ENCODE assay signal across 8 mouse cellular contexts in genomic region chr17:80373726-80374096, GRCm38 (mm10). TPM values are rescaled to one million over a fixed set of nuclear protein-coding genes. Genes with fewer than 3 reads are reported as not detected.
DNase-seq lines count a peak whose midpoint lies in the region; ATAC-seq and TF ChIP-seq lines count a peak whose summit lies in the region.

No protein-coding gene starts in this region.

- H3K4me3 ChIP-seq in thymus, adult 2 months (ENCODE audit: control insufficient read depth, insufficient read depth, low read length), result peak overlapping the region; percentile 54
- peak overlapping the region; percentile 54 for H3K4me3 ChIP-seq in liver, embryonic 13.5 days (replicated peaks)

- no peaks in the 10 kb centered on the region for H3K36me3 ChIP-seq in thymus, adult 2 months (ENCODE audit: control insufficient read depth, insufficient read depth, low read length)
- no peaks in the 10 kb centered on the region for H3K36me3 ChIP-seq in liver, embryonic 13.5 days

- 25% methylated on average over 29 of the region's 29 CpGs for WGBS in thymus, adult 2 months
- WGBS in liver, embryonic 13.5 days (ENCODE audit: insufficient replicate concordance), result 23% methylated on average over 29 of the region's 29 CpGs

- H3K9ac ChIP-seq in liver, embryonic 13.5 days, result peak overlapping the region; percentile 63

- no peak for DNase-seq in frontal cortex, postnatal 14 days (ENCODE audit: low spot score in 2 of 2)
- DNase-seq in thymus, adult 2 months, result no peak
- no peak for DNase-seq in thymus, postnatal 14 days
- no peak for DNase-seq in liver, embryonic 13.5 days
- peak; percentile 75 for DNase-seq in testis, postnatal 14 days (ENCODE audit: low spot score)
- DNase-seq in gastrocnemius, postnatal 25 days, result no peak
- no peak for DNase-seq in right cerebral cortex, postnatal 25 days

- ATAC-seq in frontal cortex, adult (ENCODE audit: low TSS enrichment), result peak; percentile 66
- ATAC-seq in liver, embryonic 13.5 days (ENCODE audit: low read depth), result peak; percentile 59

- peaks cover 7% of the 10 kb centered on the region for H3K4me1 ChIP-seq in thymus, adult 2 months (replicated peaks; ENCODE audit: control insufficient read depth, insufficient read depth, low read length)
- peaks cover 13% of the 10 kb centered on the region for H3K4me1 ChIP-seq in liver, embryonic 13.5 days (replicated peaks)

- no peaks in the 10 kb centered on the region for H3K27me3 ChIP-seq in thymus, adult 2 months (ENCODE audit: control insufficient read depth, insufficient read depth, low read length)
- peaks cover 44% of the 10 kb centered on the region for H3K27me3 ChIP-seq in liver, embryonic 13.5 days

- no peaks in the 10 kb centered on the region for H3K9me3 ChIP-seq in liver, embryonic 13.5 days (replicated peaks)

- H3K4me2 ChIP-seq in liver, embryonic 13.5 days, result peak overlapping the region; percentile 70

- TF ChIP-seq POLR2A in thymus, adult 2 months (IDR thresholded peaks at IDR 0.05; ENCODE audit: control insufficient read depth, extremely low read depth, insufficient read depth, low read length, poor library complexity), result no peak

- H3K27ac ChIP-seq in thymus, adult 2 months (ENCODE audit: control insufficient read depth, insufficient read depth, low read length), result no peak overlapping the region
- no peak overlapping the region for H3K27ac ChIP-seq in liver, embryonic 13.5 days

- no peak for TF ChIP-seq CTCF in thymus, adult 2 months (IDR thresholded peaks at IDR 0.05; ENCODE audit: borderline replicate concordance, control insufficient read depth, extremely low read depth, insufficient read depth, low read length, poor library complexity)

RNA-seq across cellular contexts. Expression of gene Gm10190, which starts 0.4 kb away (rescaled TPM):
- polyA plus RNA-seq in thymus, adult 2 months (2012; rRNA removed), result 1.2 TPM in 1 of 2 replicates, not detected in the other
- not detected in 2 replicates for polyA plus RNA-seq in liver, embryonic 13.5 days (2015; fragmentation: Nextera tagmentation; extraction: Ambion mirVana)
- not detected for total RNA-seq in gastrocnemius, postnatal 25 days (2021)
